Mouse (Mus musculus) forebrain, embryonic 16.5 days (tissue): ENCODE results near the gene Snx29. TPM values are rescaled to one million over a fixed set of nuclear protein-coding genes. Genes with fewer than 3 reads are reported as not detected.
"Not testable (repeated sequence)": the region's sequence is repeated elsewhere in the genome, so short reads cannot be mapped to it uniquely, and the experiment has no call there.

ENCODE experiments used
- ATAC-seq: fragments of 200-750 bp; cut with Nextera tagmentation; 2 replicates; pipeline ENCODE4 v1.8.0; 2017; ENCODE audit warnings: mild to moderate bottlenecking, moderate library complexity
- H3K27ac ChIP-seq: fragments of 300-500 bp; sonication (generic); 2 replicates; pipeline ENCODE4 v1.5.1; 2014; ENCODE audit warnings: low read length, control low read depth
- H3K27me3 ChIP-seq: fragments of 300-500 bp; sonication (generic); replicated peaks from 2 replicates; pipeline ENCODE4 v1.6.1; 2014; ENCODE audit warnings: low read length; ENCODE audit not compliant: control insufficient read depth, insufficient read depth
- H3K36me3 ChIP-seq: fragments of 300-500 bp; sonication (generic); 2 replicates; pipeline ENCODE4 v1.6.1; 2014; ENCODE audit not compliant: control insufficient read depth, insufficient read depth
- H3K4me1 ChIP-seq: fragments of 300-500 bp; sonication (generic); replicated peaks from 2 replicates; pipeline ENCODE4 v1.6.1; 2014; ENCODE audit warnings: low read length; ENCODE audit not compliant: control insufficient read depth, insufficient read depth
- H3K4me2 ChIP-seq: fragments of 300-500 bp; sonication (generic); 2 replicates; pipeline ENCODE4 v1.6.1; 2014; ENCODE audit warnings: mild to moderate bottlenecking, low read length, control low read depth
- H3K4me3 ChIP-seq: fragments of 300-500 bp; sonication (generic); replicated peaks from 2 replicates; pipeline ENCODE4 v1.5.1; 2014; ENCODE audit warnings: mild to moderate bottlenecking, low read length, control low read depth
- H3K9ac ChIP-seq: fragments of 300-500 bp; sonication (generic); replicated peaks from 2 replicates; pipeline ENCODE4 v1.6.1; 2014; ENCODE audit warnings: low read depth, low read length, control low read depth
- H3K9me3 ChIP-seq: fragments of 300-500 bp; sonication (generic); 2 replicates; pipeline ENCODE4 v1.6.1; 2016; ENCODE audit warnings: low read length; ENCODE audit not compliant: control insufficient read depth
- WGBS: fragments of 180-500 bp; shearing (Covaris S2); extraction: QIAGEN DNeasy Blood & Tissue Kit; methylation state at CpG from one replicate; pipeline ENCODE4 v1.1.7; 2014; 5-methylcytosine and 5-hydroxymethylcytosine counted together
- polyA plus RNA-seq: library from polyadenylated mRNA; unstranded; fragments of >200 nt; fragmentation: Nextera tagmentation; extraction: Ambion mirVana; gene quantifications from 2 replicates; pipeline ENCODE4 v1.2.1, GENCODE M21; 2015

Snx29 gene
- polyA plus RNA-seq, 1 experiment from 2014 or later = 18.5 TPM

- no peaks in the 10 kb centered on the region for H3K36me3 ChIP-seq
- no peak for ATAC-seq
Observed at GRCm38 (mm10) chr16:11501138-11501537, 178.4 kb downstream of the Snx29 start.

GRCm38 (mm10) chr16:11501611-11502010 is 178.9 kb downstream of the Snx29 start:
- Histone ChIP-seq H3K27ac (no peak overlapping the region), H3K4me3 (no peak overlapping the region), H3K27me3 (no peaks in the 10 kb centered on the region), H3K9ac (no peak overlapping the region), H3K9me3 (no peaks in the 10 kb centered on the region), H3K4me1 (peaks cover 15% of the 10 kb centered on the region; the same call in 1 of the 2 replicates), H3K36me3 (no peaks in the 10 kb centered on the region), H3K4me2 (no peak overlapping the region)
- 78% methylated on average over 2 of the region's 2 CpGs for WGBS
- ATAC-seq = no peak

More at GRCm38 (mm10) chr16:11501138-11501537, 178.4 kb downstream of the Snx29 start:
- H3K9ac ChIP-seq = no peak overlapping the region
- WGBS = 88% methylated on average over 3 of the region's 3 CpGs
- peaks cover 16% of the 10 kb centered on the region; the same call in 1 of the 2 replicates for H3K4me1 ChIP-seq
- no peak overlapping the region for H3K27ac ChIP-seq
- H3K4me3 ChIP-seq = no peak overlapping the region
- H3K9me3 ChIP-seq = no peaks in the 10 kb centered on the region
- H3K27me3 ChIP-seq = no peaks in the 10 kb centered on the region
- no peak overlapping the region for H3K4me2 ChIP-seq

GRCm38 (mm10) chr16:11504666-11505491 is 182.2 kb downstream of the Snx29 start:
- Histone ChIP-seq H3K4me3 (no peak overlapping the region), H3K9ac (no peak overlapping the region), H3K4me2 (no peak overlapping the region), H3K27me3 (no peaks in the 10 kb centered on the region), H3K4me1 (peaks cover 12% of the 10 kb centered on the region; the same call in 1 of the 2 replicates), H3K27ac (no peak overlapping the region), H3K36me3 (no peaks in the 10 kb centered on the region), H3K9me3 (no peaks in the 10 kb centered on the region)
- WGBS = 72% methylated on average over 2 of the region's 2 CpGs
- ATAC-seq = no peak

GRCm38 (mm10) chr16:11505492-11506176 is 182.9 kb downstream of the Snx29 start:
- ATAC-seq = peak; percentile 54; the same call in 1 of the 2 replicates
- no peak overlapping the region for H3K4me2 ChIP-seq
- H3K9ac ChIP-seq = no peak overlapping the region
- H3K4me3 ChIP-seq = no peak overlapping the region
- no peaks in the 10 kb centered on the region for H3K36me3 ChIP-seq
- 68% methylated on average over 5 of the region's 5 CpGs for WGBS
- no peak overlapping the region for H3K27ac ChIP-seq
- H3K4me1 ChIP-seq = peaks cover 12% of the 10 kb centered on the region; the same call in 1 of the 2 replicates
- H3K9me3 ChIP-seq = no peaks in the 10 kb centered on the region
- no peaks in the 10 kb centered on the region for H3K27me3 ChIP-seq

- H3K9ac ChIP-seq = no peak overlapping the region
- WGBS = 75% methylated on average over 9 of the region's 9 CpGs
- H3K4me3 ChIP-seq = no peak overlapping the region
- ATAC-seq = no peak
- no peak overlapping the region for H3K27ac ChIP-seq
- H3K36me3 ChIP-seq = no peaks in the 10 kb centered on the region
- no peak overlapping the region for H3K4me2 ChIP-seq
- H3K27me3 ChIP-seq = no peaks in the 10 kb centered on the region
- H3K9me3 ChIP-seq = no peaks in the 10 kb centered on the region
- peaks cover 12% of the 10 kb centered on the region; the same call in 1 of the 2 replicates for H3K4me1 ChIP-seq
Observed at GRCm38 (mm10) chr16:11507188-11507731, 184.6 kb downstream of the Snx29 start.

GRCm38 (mm10) chr16:11508341-11508740 is 185.6 kb downstream of the Snx29 start:
- no peaks in the 10 kb centered on the region for H3K27me3 ChIP-seq
- no peak for ATAC-seq
- H3K27ac ChIP-seq = no peak overlapping the region
- no peaks in the 10 kb centered on the region for H3K36me3 ChIP-seq
- no peak overlapping the region for H3K9ac ChIP-seq
- H3K4me1 ChIP-seq = peaks cover 12% of the 10 kb centered on the region; the same call in 1 of the 2 replicates
- no peaks in the 10 kb centered on the region for H3K9me3 ChIP-seq
- H3K4me3 ChIP-seq = no peak overlapping the region
- H3K4me2 ChIP-seq = no peak overlapping the region
- 89% methylated on average over 7 of the region's 7 CpGs for WGBS

GRCm38 (mm10) chr16:11510416-11510815 is 187.7 kb downstream of the Snx29 start:
- no peak for ATAC-seq
- WGBS = 88% methylated on average over 2 of the region's 2 CpGs
- Histone ChIP-seq H3K27me3 (no peaks in the 10 kb centered on the region), H3K4me3 (no peak overlapping the region), H3K36me3 (no peaks in the 10 kb centered on the region), H3K9me3 (no peaks in the 10 kb centered on the region), H3K27ac (no peak overlapping the region), H3K4me2 (no peak overlapping the region), H3K4me1 (peaks cover 7% of the 10 kb centered on the region; the same call in 1 of the 2 replicates), H3K9ac (no peak overlapping the region)

GRCm38 (mm10) chr16:11510854-11511253 is 188.1 kb downstream of the Snx29 start:
- whole genome bisulfite sequencing = 69% methylated on average over 3 of the region's 3 CpGs
- no peak overlapping the region for H3K9ac ChIP-seq

GRCm38 (mm10) chr16:11511696-11512095 is 189.0 kb downstream of the Snx29 start:
- not testable (repeated sequence) for H3K4me3 ChIP-seq, H3K27ac ChIP-seq, ATAC-seq, H3K9me3 ChIP-seq, H3K27me3 ChIP-seq, H3K4me1 ChIP-seq, H3K36me3 ChIP-seq, H3K9ac ChIP-seq, H3K4me2 ChIP-seq
- WGBS = 93% methylated on average over 7 of the region's 7 CpGs

More at GRCm38 (mm10) chr16:11510854-11511253, 188.1 kb downstream of the Snx29 start:
- Histone ChIP-seq H3K4me1 (peaks cover 3% of the 10 kb centered on the region; the same call in 1 of the 2 replicates), H3K4me2 (no peak overlapping the region), H3K27ac (no peak overlapping the region), H3K27me3 (no peaks in the 10 kb centered on the region), H3K4me3 (no peak overlapping the region), H3K36me3 (no peaks in the 10 kb centered on the region), H3K9me3 (no peaks in the 10 kb centered on the region)
- ATAC-seq = no peak
